Mouse (Mus musculus) kidney, adult 2 months (tissue): Measurements from ENCODE around the gene Dlg3. TPM values are rescaled to one million over a fixed set of nuclear protein-coding genes. Genes with fewer than 3 reads are reported as not detected.

Experiments used
- DNase-seq: peaks from one replicate; pipeline ENCODE4 v3.0.0; 2021
- H3K27ac ChIP-seq: fragments of 200-500 bp; 2 replicates; pipeline ENCODE4 v1.5.1; 2012; ENCODE audit warnings: low read depth, low read length, control low read depth, inconsistent platforms; ENCODE audit not compliant: insufficient read depth
- H3K27me3 ChIP-seq: fragments of 200-500 bp; replicated peaks from 2 replicates; pipeline ENCODE4 v1.6.1; 2012; ENCODE audit warnings: mild to moderate bottlenecking, moderate library complexity, low read length, inconsistent platforms; ENCODE audit not compliant: control insufficient read depth, insufficient read depth
- H3K36me3 ChIP-seq: fragments of 200-500 bp; 2 replicates; pipeline ENCODE4 v1.6.1; 2012; ENCODE audit warnings: mild to moderate bottlenecking, moderate library complexity, low read length, inconsistent platforms; ENCODE audit not compliant: control insufficient read depth, insufficient read depth
- H3K4me1 ChIP-seq: fragments of 200-500 bp; 2 replicates; pipeline ENCODE4 v1.6.1; 2011; ENCODE audit warnings: low read length; ENCODE audit not compliant: control insufficient read depth, insufficient read depth
- H3K4me3 ChIP-seq: fragments of 200-500 bp; 2 replicates; pipeline ENCODE4 v1.5.1; 2011; ENCODE audit warnings: mild to moderate bottlenecking, low read depth, low read length, control low read depth; ENCODE audit not compliant: insufficient read depth
- CTCF ChIP-seq: fragments of 200-500 bp; conservative IDR thresholded peaks from 2 replicates; pipeline ENCODE4 v1.5.1; 2011; ENCODE audit warnings: low read depth, mild to moderate bottlenecking, control low read depth, low read length, moderate library complexity, mixed read lengths; ENCODE audit not compliant: insufficient read depth, insufficient read length
- POLR2A ChIP-seq: fragments of 200-500 bp; IDR thresholded peaks from one replicate; pipeline ENCODE4 v1.6.1; 2011; ENCODE audit warnings: low read depth, low read length, control low read depth
- WGBS: fragments of 180-500 bp; shearing (Covaris S2); methylation state at CpG from one replicate; pipeline ENCODE4 v1.1.7; 2018; 5-methylcytosine and 5-hydroxymethylcytosine counted together
- polyA plus RNA-seq: library from polyadenylated mRNA; depleted of rRNA; stranded (reverse); fragments of >200 nt; gene quantifications from 2 replicates; pipeline ENCODE4 v1.2.3, GENCODE M21; 2012

The Dlg3 gene
- polyA plus RNA-seq, 1 experiment: 12.2 TPM

GRCm38 (mm10) chrX:100740785-100741184 is 26.7 kb upstream of the Dlg3 start:
- TF ChIP-seq POLR2A (no peak), CTCF (no peak)
- 50% methylated on average over 6 of the region's 6 CpGs for WGBS
- no peak overlapping the region for H3K4me3 ChIP-seq
- H3K27ac ChIP-seq: no peak overlapping the region
- H3K27me3 ChIP-seq: no peaks in the 10 kb centered on the region
- no peak for DNase-seq
- H3K4me1 ChIP-seq: peaks cover 3% of the 10 kb centered on the region; the same call in 1 of the 2 replicates
- no peaks in the 10 kb centered on the region for H3K36me3 ChIP-seq

DNA sequence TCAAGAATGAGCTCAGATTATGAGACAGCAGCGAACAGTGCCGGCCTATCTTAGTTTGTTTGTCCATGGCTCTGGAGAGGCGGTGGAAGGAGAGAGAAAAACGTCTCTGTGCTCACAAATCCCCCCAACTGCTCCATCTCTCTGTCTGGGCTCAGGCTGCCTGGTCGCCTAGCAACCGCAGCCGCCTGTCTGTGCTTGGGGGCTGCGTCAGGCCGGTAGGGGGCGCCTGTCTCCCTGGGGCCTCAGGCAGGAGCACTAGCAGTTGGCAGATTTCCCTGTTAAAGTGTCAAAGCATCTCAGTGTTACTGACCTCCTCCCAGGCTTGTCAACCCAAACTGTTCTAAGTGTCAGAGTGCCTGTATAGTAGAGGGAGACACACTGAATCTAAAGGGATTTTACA is 25.6 kb upstream of the Dlg3 start:
- TF ChIP-seq CTCF: peak; percentile 37; the same call in 1 of the 2 replicates
- TF ChIP-seq POLR2A: no peak
- H3K27me3 ChIP-seq: no peaks in the 10 kb centered on the region
- WGBS: 19% methylated on average over 10 of the region's 10 CpGs
- H3K4me3 ChIP-seq: no peak overlapping the region
- H3K36me3 ChIP-seq: no peaks in the 10 kb centered on the region
- H3K4me1 ChIP-seq: peaks cover 3% of the 10 kb centered on the region; the same call in 1 of the 2 replicates
- no peak overlapping the region for H3K27ac ChIP-seq
- peak; percentile 36 for DNase-seq

DNA sequence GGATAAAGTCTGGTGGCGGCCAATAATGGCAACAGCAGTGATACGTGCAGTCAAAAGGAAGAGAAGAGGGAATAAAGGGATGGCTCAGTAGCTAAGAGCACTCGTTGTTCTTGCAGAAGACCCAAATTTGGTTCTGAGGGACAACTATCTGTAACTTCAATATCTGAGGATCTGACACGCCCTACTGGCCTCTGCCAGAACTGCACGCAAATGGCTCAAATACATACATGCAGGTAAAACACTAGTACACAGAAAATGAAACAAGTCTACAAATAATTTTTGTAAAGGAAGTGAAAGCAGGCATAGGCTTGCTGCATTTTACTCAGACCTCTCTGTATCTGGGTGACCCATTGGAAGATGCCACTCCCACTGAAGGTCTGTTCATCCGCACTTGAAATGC is 1.7 kb upstream of the Dlg3 start:
- 81% methylated on average over 6 of the region's 6 CpGs for WGBS
- Histone ChIP-seq H3K27me3 (no peaks in the 10 kb centered on the region), H3K27ac (no peak overlapping the region), H3K36me3 (no peaks in the 10 kb centered on the region), H3K4me1 (no peaks in the 10 kb centered on the region), H3K4me3 (no peak overlapping the region)
- TF ChIP-seq POLR2A: no peak
- TF ChIP-seq CTCF: no peak
- DNase-seq: no peak

GRCm38 (mm10) chrX:100767885-100768626 is 534 bp downstream of the Dlg3 start:
- TF ChIP-seq CTCF (no peak), POLR2A (no peak)
- H3K4me3 ChIP-seq: peak overlapping the region; percentile 33; the same call in 1 of the 2 replicates
- no peak overlapping the region for H3K27ac ChIP-seq
- H3K36me3 ChIP-seq: no peaks in the 10 kb centered on the region
- H3K4me1 ChIP-seq: no peaks in the 10 kb centered on the region
- H3K27me3 ChIP-seq: no peaks in the 10 kb centered on the region
- 14% methylated on average over 20 of the region's 36 CpGs for WGBS
- no peak for DNase-seq

GRCm38 (mm10) chrX:100769281-100769680 is 1.8 kb downstream of the Dlg3 start:
- no peaks in the 10 kb centered on the region for H3K27me3 ChIP-seq
- no peaks in the 10 kb centered on the region for H3K4me1 ChIP-seq
- TF ChIP-seq POLR2A: no peak
- no peak for TF ChIP-seq CTCF
- H3K27ac ChIP-seq: no peak overlapping the region
- H3K4me3 ChIP-seq: no peak overlapping the region
- no peaks in the 10 kb centered on the region for H3K36me3 ChIP-seq
- WGBS: 97% methylated on average over 5 of the region's 5 CpGs
- DNase-seq: no peak

- WGBS: 2% methylated on average over 23 of the region's 23 CpGs
- Histone ChIP-seq H3K27ac (no peak overlapping the region), H3K4me3 (peak overlapping the region; percentile 80), H3K27me3 (no peaks in the 10 kb centered on the region), H3K4me1 (no peaks in the 10 kb centered on the region; the same call in 1 of the 2 replicates), H3K36me3 (no peaks in the 10 kb centered on the region)
- DNase-seq: peak; percentile 71
- TF ChIP-seq POLR2A (no peak), CTCF (peak; percentile 66)
Measured at GRCm38 (mm10) chrX:100774341-100774811, 6.9 kb downstream of the Dlg3 start.

DNA sequence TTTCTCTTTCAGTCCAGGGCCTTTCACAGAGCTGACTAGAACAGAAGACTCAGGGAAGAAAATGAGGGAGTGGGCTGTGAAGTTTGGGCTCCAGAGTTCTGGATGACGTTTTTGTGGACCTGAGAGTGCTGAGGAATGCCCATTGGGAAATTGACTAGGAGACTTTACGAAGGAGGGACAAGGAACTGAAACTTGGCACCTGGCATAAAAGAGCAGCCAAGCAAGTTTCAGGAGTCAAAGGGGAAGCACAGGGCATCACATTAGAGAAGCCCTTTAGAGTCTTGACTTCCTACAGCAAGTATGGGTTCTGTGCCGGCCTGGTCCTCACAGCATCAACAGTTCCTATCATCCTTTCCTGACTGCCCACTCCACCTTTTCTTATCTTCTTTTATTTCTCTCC is 7.9 kb downstream of the Dlg3 start:
- Histone ChIP-seq H3K36me3 (no peaks in the 10 kb centered on the region), H3K4me3 (no peak overlapping the region), H3K4me1 (no peaks in the 10 kb centered on the region; the same call in 1 of the 2 replicates), H3K27me3 (no peaks in the 10 kb centered on the region), H3K27ac (no peak overlapping the region)
- DNase-seq: no peak
- 67% methylated on average over 3 of the region's 3 CpGs for WGBS
- TF ChIP-seq POLR2A (no peak), CTCF (no peak)
